20 mouse cellular contexts compared by ENCODE assay signal in the genomic region with DNA sequence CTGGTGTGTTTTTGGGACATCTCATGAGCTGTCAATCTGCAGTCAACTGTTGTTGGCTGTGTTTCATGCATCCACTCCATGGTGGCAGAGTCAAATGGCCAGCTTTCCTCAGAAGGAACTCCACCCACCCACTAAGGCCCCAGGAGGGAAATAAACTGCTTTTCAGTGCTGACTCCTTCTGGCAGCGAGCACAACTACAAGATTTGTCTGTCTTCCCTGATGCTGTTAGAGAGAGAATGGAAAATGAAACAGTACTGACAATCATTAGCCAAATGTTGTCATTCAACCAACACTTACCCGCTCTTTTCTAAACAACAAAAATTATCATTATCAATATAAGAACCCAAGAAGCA.
DNase-seq lines count a peak whose midpoint lies in the region; ATAC-seq and TF ChIP-seq lines count a peak whose summit lies in the region.
"Had no signal": no experiment of that assay in that cellular context is flagged by ENCODE, and none has a peak within 500 bp of the region (broad histone marks: within the 10 kb centered on the region; RNA-seq: fewer than 3 reads in every experiment).

No protein-coding gene starts in this region.

- intact Hi-C loops in left cerebral cortex, postnatal 25 days (cut with DNase I): no loop called here

- ATAC-seq in intestine, postnatal 0 days: no peak
- ATAC-seq in intestine, embryonic 16.5 days: no peak
- ATAC-seq in lung, embryonic 14.5 days (ENCODE audit: insufficient read depth): no peak
- ATAC-seq in megakaryocyte-erythroid progenitor cell, adult 5-6 weeks (replicated peaks; ENCODE audit: low FRiP score, low TSS enrichment, poor library complexity, severe bottlenecking): no peak
- ATAC-seq: forebrain, embryonic 16.5 days; midbrain, embryonic 16.5 days had no signal

- 63% methylated on average over 2 of the region's 2 CpGs for WGBS in intestine, postnatal 0 days
- 78% methylated on average over 2 of the region's 2 CpGs for WGBS in intestine, embryonic 16.5 days
- 64% methylated on average over 2 of the region's 2 CpGs for WGBS in lung, embryonic 14.5 days

- H3K9me3 ChIP-seq in intestine, postnatal 0 days (ENCODE audit: control insufficient read depth): no peaks in the 10 kb centered on the region
- H3K9me3 ChIP-seq in intestine, embryonic 16.5 days (ENCODE audit: control insufficient read depth, low read length): 0 out of 2 replicates have a peak, but pooled peaks cover 4% of the 10 kb centered on the region
- H3K9me3 ChIP-seq in lung, embryonic 14.5 days (ENCODE audit: low read depth, low read length): 0 out of 2 replicates have a peak, but pooled peaks cover 6% of the 10 kb centered on the region

- H3K4me1 ChIP-seq in intestine, postnatal 0 days (replicated peaks; ENCODE audit: control insufficient read depth, insufficient read depth, low read length): peaks cover 4% of the 10 kb centered on the region; the same call in 1 of the 2 replicates
- H3K4me1 ChIP-seq in intestine, embryonic 16.5 days (ENCODE audit: control insufficient read depth, insufficient read depth, low read length): peaks cover 4% of the 10 kb centered on the region; the same call in 1 of the 2 replicates
- H3K4me1 ChIP-seq in lung, embryonic 14.5 days (ENCODE audit: insufficient read depth): 0 out of 2 replicates have a peak, but pooled peaks cover 7% of the 10 kb centered on the region
- H3K4me1 ChIP-seq: megakaryocyte, embryonic 14.5 days had no signal

- no peak overlapping the region for H3K4me3 ChIP-seq in intestine, postnatal 0 days (ENCODE audit: low read depth, low read length)
- H3K4me3 ChIP-seq in intestine, embryonic 16.5 days (ENCODE audit: low read length): no peak overlapping the region
- H3K4me3 ChIP-seq in lung, embryonic 14.5 days (ENCODE audit: low read depth, low read length): no peak overlapping the region
- H3K4me3 ChIP-seq: heart, embryonic 10.5 days; megakaryocyte, embryonic 14.5 days had no signal

- H3K9ac ChIP-seq in intestine, postnatal 0 days (ENCODE audit: low read depth, low read length): no peak overlapping the region
- H3K9ac ChIP-seq in intestine, embryonic 16.5 days (ENCODE audit: low read depth, low read length): no peak overlapping the region
- H3K9ac ChIP-seq in lung, embryonic 14.5 days: no peak overlapping the region
- H3K9ac ChIP-seq: hindbrain, embryonic 14.5 days had no signal

- no peak overlapping the region for H3K27ac ChIP-seq in intestine, postnatal 0 days (ENCODE audit: low read depth, low read length)
- H3K27ac ChIP-seq in intestine, embryonic 16.5 days (ENCODE audit: low read length): no peak overlapping the region
- no peak overlapping the region for H3K27ac ChIP-seq in lung, embryonic 14.5 days (ENCODE audit: low read depth)
- H3K27ac ChIP-seq: heart, embryonic 10.5 days; hindbrain, embryonic 14.5 days had no signal

- DNase-seq in lung, embryonic 14.5 days: peak; percentile 49
- DNase-seq in lung, postnatal 14 days: no peak
- peak; percentile 55 for DNase-seq in adipocyte (ENCODE audit: low spot score)
- no peak for DNase-seq in left cerebral cortex, postnatal 25 days (ENCODE audit: low spot score in 2 of 2)
- DNase-seq: adrenal gland, postnatal 10 days; cerebellum, adult 11-12 months; cerebellum, postnatal 25 days; gastrocnemius, postnatal 10 days; kidney, adult 11 months; layer of hippocampus, postnatal 36 days; thymus, adult 18-20 months had no signal

- H3K27me3 ChIP-seq in intestine, postnatal 0 days (replicated peaks; ENCODE audit: control insufficient read depth, insufficient read depth, low read length): no peaks in the 10 kb centered on the region
- H3K27me3 ChIP-seq in intestine, embryonic 16.5 days (replicated peaks; ENCODE audit: control insufficient read depth, insufficient read depth, low read length): no peaks in the 10 kb centered on the region
- H3K27me3 ChIP-seq in lung, embryonic 14.5 days (ENCODE audit: insufficient read depth, low read length): no peaks in the 10 kb centered on the region

- no peaks in the 10 kb centered on the region for H3K36me3 ChIP-seq in intestine, postnatal 0 days (ENCODE audit: control insufficient read depth, insufficient read depth)
- H3K36me3 ChIP-seq in intestine, embryonic 16.5 days (ENCODE audit: control insufficient read depth, insufficient read depth, low read length): no peaks in the 10 kb centered on the region
- no peaks in the 10 kb centered on the region for H3K36me3 ChIP-seq in lung, embryonic 14.5 days (ENCODE audit: insufficient read depth)
- H3K36me3 ChIP-seq: G1E; heart, embryonic 10.5 days had no signal

- TF ChIP-seq CTCF in intestine, postnatal 0 days (IDR thresholded peaks at IDR 0.05; ENCODE audit: low read depth): peak; percentile 56
- peak; percentile 47 for TF ChIP-seq CTCF in lung, embryonic 14.5 days (IDR thresholded peaks at IDR 0.05; ENCODE audit: low read depth)

- H3K4me2 ChIP-seq in intestine, postnatal 0 days (replicated peaks; ENCODE audit: low read depth): no peak overlapping the region
- no peak overlapping the region for H3K4me2 ChIP-seq in intestine, embryonic 16.5 days (ENCODE audit: low read depth, low read length)
- H3K4me2 ChIP-seq in lung, embryonic 14.5 days: no peak overlapping the region
- H3K4me2 ChIP-seq: hindbrain, embryonic 14.5 days had no signal

Comparison
In these comparisons a context has a peak if more than half of its experiments do, and no peak if none do; other contexts are left out.
1. DNase-seq: peak in lung, embryonic 14.5 days (single experiment) and adipocyte (single experiment); none in lung, postnatal 14 days (single experiment) and left cerebral cortex, postnatal 25 days (0 of 2).